Mouse (Mus musculus) embryo, embryonic 10.5 days (tissue): ENCODE results near the gene AI661453.
A peak's percentile ranks its signal among the peaks of the same experiment; 100 is the strongest.
"Not testable (repeated sequence)": the region's sequence is repeated elsewhere in the genome, so short reads cannot be mapped to it uniquely, and the experiment has no call there.

ENCODE experiments used
- DNase-seq: peaks from one replicate; pipeline ENCODE4 v3.0.0-alpha.2; 2015; ENCODE audit warnings: low spot score

AI661453 gene

DNA sequence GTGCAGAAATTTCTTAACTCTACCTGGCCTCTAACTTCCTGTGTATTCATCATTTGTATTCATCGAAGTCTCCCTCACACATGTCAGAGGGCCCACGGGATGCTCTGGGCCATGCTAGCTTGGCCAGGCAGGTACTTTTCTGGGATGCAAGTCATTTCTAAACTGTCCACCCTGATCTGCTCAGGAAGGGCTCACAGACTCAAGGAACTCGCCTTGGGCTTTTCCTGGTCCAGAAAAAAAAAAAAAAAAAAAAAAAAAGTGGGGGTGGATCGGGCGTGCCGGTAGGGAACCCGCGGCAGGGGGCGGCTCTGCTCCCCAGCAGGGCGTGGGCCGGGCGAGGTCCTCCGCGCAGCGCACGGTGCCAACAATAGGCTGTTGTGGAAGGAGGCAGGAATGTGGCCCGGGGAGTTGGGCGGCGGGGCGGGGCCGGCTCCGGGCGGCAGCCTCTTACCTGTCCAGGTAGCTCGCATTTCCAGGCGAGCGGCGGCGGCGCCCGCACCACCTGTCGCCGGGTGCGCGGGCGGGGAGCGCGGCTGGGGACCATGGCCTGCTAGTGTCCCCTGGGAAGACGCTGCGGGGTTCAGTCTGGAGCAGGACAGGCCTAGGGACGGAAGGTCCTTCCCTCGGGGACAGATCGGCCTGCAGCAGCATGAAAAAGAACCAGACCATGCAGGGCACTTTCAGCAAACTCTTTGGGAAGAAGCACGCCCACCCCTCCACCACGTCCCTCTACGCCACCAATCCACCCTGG lies at the start of gene AI661453:
AI661453 (plus strand) TSS at position 460 of the 751 bp plus-strand sequence.
- no peak for DNase-seq

DNA sequence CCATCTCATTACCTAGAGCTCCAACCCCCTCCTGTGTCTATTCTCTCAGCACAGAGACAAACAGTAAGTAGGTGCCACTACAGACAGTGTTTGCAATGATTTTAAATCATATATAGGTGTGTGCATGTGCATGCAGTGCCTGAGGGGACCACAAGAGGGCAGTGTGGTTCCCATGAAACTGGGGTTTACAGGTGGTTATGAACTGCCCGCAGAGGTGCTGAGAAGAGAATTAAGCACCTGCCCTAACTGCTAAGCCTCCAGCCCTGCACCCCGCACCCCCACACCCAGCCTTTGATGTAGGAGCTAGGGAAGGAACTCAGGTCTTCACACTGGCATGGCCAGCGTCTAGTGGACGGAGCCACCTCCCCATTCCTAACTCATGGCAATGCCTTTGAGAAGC lies 49.8 kb upstream of the AI661453 start:
- DNase-seq = peak; percentile 63

DNA sequence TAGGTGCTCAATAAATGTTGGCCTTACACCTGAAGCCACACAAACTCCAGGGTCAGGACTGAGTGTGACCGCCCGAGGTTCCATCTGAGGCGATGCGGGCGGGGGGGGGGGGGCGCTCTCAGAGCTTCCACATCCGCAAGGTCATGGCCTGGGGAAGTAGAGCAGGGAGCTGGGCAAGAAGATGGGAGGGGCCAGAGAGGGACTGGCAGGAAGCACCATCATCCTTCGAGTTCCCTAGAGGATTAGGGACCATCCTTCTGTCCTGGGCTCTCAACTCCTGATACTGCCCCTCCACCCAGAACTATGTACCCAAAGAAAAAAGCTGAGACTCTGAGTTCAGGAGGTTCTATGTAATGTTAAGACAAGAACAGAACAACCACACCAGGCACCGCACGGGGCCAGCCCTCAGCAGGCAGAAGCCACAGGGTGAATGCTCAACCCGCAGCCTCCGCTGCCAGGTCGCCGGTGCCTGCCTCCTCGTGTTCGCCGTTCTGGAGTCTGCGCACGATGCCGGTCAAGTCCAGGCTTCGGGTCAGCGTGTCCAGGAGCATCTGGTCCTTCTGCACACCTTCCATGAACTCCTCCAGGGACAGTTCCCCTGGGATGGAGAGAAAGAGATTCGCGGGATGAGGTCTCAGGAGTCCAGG lies 42.1 kb upstream of the AI661453 start:
- peak; percentile 9 for DNase-seq

DNA sequence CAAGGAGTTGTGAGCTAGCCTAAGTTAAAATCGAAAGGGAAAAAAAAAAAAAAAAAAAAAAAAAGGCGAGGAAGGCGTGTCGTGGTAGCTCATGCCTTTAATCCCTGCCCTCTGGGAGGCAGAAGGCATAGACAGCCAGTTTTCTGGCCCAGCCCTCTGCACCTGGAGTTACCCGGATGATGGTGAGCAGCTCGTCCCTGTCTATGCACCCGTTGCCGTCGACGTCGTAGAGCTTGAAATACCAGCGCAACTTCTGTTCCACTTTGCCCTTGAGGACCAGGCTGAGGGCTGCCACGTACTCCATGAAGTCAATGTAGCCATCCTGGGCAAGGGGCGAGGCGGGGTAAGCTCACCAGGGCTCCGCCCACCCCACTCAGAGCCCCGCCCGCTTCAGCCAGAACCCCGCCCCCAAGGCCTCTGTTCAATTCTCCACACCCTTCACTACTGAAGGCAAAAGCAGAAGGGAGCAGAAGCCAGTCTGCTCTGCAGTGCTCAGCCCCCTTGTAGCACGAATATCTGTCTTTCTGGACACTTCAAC lies 41.0 kb upstream of the AI661453 start:
- peak; percentile 76 for DNase-seq

DNA sequence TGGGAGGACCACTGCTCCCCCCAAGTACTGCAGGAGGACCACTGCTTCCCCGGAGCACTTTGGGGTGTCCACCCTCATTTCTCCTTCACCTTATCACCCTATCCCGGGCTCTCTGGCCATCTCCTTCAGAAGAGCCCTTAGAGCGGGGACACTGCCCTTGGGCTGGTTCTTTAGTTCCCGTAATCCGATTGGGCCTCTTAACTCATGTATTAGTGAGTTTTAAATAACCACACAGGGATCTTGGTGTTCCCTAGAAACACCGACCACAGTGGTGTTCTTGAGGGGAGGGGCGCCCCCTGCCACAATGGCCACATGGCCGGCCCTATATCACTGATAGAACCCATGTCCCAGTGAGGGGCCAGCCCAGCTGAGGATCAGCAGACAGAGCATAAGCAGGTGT lies 37.3 kb upstream of the AI661453 start:
- no peak for DNase-seq

DNA sequence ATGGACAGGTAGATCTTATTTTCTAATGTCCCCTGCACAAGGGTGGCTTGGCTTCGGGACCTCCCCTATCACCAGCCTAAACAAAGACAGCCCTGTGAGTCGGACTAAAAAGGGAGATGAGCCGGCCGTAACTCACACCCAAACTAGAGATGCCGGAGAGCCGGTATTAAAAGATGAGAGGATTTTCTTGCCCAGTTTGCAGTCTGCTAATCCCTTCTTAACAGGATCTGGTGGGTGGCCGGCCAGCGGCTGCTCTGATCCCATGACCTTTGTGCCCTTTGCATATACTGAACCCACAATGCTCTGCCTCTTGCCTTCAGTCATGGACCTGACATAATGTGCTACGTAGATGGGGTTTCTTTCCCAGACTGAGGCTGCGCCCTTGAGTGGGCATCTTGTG lies 36.0 kb upstream of the AI661453 start, which contains the start of gene Guca1a:
Guca1a (minus strand) TSS at position 134 of the 400 bp plus-strand sequence.
- DNase-seq = peak; percentile 13

DNA sequence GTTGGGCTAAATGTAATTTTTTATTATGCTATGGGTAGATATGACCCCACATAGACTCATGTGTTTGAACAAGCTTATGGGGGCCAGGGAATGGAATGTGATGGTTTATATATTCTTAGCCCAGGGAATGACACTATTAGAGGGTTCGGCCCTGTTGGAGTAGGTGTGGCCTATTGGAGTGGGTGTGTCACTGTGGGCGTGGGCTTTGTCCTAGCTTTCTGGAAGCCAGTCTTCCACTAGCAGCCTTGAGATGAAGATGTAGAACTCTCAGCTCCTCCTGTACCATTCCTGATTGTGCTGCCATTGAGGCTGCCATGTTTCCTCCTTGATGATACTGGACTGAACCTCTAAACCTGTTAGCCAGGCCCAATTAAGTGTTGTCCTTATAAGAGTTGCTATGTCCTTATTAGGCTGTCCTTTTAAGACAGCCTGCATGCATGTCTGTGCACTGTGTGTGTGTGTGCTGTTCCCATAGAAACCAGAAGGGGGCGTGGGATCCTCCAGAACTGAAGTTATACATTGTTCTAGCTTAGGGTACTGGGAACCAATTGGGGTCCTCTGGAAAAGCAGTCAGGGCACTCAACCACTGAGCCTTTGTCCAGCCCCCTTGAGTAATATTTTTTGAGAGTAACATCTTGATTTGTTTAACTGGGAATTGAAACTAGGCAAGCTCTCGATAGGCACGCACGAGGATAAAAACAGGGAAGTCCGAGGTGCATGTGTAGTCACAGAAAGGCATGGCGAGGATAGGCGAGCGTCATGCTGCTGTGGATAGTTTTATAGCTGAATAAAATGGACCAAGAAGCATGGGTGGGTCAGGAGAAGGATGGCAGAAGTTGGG lies 28.5 kb upstream of the AI661453 start:
- DNase-seq = no peak

DNA sequence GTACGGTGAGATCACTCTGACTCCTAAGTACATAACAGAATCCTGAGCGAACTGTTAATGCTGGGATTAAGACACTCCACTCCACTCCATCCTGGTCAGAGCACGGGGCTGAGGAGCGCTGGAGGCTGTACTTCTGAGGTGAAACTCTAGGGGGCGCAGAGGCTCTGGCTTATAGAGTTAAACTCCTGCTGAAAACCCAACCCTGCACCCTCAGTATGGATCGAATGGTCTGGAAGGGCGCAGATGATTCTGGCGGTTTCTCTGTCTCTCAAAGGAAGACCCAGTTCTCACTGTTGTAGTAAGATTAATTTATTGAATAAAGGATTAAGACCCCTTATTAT lies 27.9 kb upstream of the AI661453 start:
- peak; percentile 84 for DNase-seq

DNA sequence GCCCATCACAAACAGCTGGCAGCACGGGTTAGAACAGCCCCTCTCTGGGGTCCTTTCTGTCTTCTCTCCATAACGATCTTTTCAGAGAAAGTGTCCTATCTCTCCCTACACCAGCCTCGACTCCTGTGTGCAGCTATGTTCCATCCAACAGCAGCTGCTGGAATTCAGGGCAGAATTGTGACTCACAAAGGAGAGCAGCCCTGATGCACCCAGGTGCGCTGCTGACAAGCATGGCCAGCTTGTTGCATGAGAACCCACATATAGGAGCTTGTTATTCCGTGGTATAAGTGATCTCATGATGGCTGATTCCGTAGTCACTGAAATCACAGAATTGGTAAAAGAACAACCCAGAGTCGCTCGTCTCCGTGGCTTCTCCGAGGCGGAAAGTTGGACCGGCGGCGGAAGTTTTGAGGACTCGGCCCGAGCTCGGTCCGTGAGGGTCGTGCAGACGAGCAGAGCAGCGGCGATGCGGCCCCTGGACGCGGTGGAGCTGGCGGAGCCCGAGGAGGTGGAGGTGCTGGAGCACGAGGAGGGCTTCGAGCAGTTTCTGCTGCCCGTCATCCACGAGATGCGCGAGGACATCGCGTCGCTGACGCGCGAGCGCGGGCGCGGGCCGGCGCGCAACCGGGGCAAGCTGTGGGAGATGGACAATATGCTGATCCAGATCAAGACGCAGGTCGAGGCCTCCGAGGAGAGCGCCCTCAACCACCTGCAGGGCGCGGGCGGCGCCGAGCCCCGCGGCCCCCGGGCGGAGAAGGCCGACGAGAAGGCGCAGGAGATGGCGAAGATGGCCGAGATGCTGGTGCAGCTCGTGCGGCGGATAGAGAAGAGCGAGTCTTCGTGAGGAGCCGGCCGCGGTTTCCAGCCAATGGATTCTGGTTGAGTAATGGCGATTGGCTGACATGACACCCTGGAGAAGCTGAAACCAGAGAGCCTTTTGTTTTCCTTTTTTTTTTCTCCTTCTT lies 26.2 kb upstream of the AI661453 start:
- peak; percentile 45 for DNase-seq

DNA sequence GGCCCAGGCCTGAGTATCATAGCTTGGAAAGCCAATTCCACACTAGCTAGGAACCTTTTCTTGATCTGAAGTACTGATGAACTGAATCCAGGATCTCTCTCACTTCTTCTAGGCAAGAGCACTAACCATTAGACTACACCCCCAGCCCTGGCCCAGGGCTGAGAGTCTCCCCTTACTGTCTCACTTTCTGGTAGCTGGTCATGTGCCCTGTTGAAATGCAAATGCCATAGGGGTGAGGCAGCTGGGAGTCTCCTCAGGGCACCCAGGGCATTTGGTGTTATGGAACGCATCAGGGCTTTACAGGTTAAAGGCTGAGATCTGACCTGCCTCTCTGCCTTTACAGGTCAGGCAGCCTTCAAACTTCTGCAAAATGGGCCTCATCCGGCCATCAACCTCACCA lies 16.2 kb upstream of the AI661453 start:
- no peak for DNase-seq

DNA sequence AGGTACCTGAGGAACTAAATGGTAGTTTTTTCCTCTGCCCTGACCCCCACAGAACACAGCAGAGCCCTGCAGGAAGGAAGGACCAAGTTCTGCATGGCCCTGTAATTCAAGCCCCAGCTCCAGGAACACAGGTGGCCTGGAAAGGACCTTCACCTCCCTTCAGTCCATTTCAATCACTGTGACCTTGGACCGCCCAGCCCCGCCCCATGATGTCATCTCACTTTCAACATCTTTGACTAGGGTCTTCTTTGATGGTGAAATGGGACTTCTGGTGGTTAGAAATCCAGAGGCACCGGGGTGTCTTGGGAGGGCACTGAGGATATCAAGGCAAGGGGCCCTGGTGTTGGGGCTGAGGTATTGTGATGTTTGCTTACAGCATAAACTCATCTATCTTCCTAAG lies 14.8 kb upstream of the AI661453 start:
- no peak for DNase-seq

DNA sequence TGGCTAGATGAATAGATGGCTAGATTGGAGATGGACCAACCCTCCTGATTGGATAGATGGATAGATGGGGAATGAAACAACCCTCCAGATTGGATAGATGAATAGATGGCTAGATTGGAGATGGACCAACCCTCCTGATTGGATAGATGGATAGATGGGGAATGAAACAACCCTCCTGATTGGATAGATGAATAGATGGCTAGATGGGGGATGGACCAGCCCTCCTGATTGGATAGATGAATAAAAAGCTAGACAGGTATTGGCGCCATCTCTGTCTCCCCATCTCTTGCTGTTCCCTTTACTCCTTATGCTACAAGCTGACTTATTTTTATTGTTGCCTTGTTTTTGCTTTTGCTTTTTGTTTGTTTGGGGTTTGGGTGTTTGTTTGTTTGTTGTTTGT lies 13.8 kb upstream of the AI661453 start:
- not testable (repeated sequence) for DNase-seq

DNA sequence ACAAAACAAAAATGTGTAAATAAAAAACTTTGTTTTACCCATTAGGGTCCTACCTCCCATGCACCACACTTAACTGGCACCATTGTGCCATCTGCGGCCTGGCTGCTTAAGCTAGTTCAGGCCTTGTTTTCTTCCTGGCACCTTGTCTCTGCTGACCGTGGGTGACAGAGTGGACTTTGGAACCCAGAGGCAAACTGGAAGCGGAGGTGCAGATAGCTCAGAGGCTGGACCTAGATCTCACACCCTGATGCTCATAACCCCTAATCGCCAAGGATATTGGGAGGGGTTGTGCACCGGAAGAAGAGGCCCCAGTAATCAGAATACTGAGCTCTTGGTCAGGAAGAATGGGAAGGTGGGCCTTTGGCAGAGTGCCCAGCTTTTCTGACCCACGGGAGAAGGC lies 12.2 kb upstream of the AI661453 start:
- no peak for DNase-seq

DNA sequence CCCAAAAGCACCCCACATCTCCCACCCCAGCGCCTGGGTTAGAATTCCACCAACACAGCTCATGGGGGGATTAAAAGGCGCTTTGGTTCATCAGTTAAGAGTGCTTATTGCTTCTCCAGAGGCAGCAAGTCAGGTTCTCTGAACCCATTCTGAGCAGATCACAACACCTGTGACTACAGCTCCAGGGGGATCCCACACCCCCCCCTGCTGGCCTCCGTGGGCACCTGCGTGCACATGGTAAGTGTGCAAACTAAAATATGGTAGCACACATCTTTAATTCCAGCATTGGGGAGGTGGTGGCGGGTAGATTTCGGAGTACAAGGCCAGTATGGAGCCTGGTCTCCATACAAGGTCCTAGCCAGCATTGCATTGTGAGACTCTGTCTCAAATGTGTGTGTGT lies 9.1 kb upstream of the AI661453 start:
- DNase-seq = no peak

DNA sequence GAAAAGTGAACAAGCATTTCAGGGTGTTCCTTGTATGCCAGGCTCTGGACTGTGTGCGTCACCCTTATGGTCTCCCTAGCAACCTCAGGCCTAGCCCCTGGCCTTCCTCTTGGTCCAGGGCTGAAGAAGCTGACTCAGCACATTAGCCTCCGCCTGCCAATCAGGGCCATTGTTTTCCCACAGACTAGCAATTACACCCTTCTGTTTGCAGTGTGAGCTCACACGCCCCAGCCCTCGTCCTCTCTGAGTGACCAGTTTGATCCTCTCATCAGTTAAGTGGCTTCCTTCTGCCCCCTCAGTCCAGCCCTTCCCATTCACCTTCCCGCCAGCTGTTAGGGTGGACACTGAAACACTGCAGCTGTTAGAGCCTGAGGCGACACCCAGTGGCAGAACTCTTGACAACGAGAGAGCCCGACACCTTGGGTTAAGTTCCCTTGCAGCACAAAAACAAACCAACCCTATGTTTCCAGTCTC lies 7.5 kb upstream of the AI661453 start:
- DNase-seq = peak; percentile 85

DNA sequence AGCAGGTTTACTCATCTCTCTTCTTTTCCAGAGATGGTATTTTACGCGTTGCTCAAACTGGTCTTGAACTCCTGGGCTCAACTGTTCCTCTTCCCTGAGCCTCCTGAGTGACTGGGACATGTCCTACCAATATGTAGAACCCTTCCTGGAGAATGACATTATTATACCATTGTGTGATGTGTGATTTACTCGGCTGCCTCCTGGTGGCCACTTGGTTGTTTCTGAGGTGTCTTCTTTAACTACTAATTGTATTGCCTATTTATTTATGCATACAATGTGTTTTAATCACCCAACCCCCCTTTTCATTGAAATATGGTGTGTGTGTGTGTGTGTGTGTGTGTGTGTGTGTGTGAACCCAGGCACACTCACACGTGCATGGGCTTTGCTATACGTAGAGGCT lies 5.6 kb upstream of the AI661453 start:
- DNase-seq = no peak

DNA sequence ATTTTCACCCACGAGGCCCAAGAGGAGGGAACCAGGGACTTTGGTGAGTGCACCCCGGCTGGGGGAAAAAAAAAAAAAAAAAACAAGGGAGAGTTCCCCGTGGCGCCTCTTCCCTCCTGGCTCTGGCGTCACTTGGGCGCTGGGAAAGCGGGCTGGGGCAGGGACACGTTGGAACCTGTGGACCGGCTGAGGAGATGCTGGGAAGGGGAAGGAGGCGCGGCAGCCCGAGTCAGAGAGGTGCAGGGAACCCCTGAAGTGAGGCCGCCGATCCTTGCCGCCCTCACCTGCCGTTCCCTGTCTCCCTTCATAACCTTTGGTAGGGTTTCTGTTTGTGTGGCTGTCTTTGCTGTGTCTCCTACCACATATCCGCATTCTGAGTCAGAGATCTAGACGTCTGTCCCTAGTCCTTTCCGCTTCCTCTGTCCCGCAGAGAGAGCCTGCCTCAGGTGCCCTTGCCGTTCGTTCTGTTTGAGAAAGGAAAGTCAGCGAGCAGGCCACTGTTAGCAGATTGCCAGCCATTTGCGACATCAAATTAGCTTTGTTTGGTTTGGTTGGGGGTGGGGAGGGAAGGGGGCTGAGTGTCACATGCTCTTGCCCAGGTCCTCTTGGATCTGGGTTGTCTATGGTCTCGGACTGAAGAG lies 612 bp downstream of the AI661453 start, which contains the start of gene 1700001C19Rik:
1700001C19Rik (minus strand) TSS at position 470 of the 641 bp plus-strand sequence.
- DNase-seq = no peak

DNA sequence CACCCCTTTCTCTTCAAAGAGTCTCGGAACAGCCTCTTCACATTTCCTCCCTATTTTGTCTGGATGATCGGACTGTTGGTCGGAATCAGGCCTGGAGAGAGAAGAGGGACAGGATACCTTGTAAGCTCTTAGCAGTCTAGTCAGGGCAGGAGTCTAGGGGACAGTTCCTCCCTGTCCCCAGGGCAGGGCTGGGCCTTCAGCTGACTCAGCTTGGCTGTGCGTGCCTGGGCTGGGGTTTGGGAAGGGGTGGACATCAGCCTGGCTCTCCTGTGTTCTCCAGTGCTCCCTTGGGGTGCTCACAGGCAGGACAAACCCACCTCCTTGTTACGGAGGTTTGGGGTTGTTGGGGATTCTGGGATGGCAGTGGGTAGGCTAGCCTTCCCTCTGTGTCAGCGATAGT lies 2.2 kb downstream of the AI661453 start:
- DNase-seq = no peak

DNA sequence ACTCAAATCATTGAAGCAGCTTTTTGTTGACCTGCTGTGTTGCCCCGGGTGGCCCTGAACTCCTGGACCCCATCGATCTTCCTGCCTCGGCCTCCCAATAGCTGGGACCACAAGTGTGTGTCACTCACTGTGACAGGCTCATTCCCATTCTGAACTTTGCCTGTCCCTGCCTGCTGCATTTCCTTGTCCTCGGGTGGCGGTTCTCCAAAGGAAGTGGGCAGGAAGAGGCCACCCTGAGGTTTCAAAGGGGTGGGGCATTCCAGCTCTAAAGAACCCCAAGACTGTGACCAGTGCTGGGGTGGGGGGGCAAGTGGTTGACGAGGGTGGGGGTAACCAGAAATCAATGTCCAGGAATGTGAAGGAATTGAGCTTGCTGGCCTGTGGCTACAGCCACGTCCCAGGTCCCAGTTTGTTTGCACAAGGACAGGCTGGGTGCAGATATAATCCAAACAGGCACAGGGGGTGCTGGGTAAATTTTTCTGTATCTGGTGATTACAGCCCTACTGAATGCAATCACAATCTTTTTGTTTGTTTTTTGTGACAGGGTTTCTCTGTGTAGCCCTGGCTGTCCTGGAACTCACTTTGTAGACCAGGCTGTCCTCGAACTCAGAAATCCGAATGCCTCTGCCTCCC lies 3.1 kb downstream of the AI661453 start:
- DNase-seq = no peak

DNA sequence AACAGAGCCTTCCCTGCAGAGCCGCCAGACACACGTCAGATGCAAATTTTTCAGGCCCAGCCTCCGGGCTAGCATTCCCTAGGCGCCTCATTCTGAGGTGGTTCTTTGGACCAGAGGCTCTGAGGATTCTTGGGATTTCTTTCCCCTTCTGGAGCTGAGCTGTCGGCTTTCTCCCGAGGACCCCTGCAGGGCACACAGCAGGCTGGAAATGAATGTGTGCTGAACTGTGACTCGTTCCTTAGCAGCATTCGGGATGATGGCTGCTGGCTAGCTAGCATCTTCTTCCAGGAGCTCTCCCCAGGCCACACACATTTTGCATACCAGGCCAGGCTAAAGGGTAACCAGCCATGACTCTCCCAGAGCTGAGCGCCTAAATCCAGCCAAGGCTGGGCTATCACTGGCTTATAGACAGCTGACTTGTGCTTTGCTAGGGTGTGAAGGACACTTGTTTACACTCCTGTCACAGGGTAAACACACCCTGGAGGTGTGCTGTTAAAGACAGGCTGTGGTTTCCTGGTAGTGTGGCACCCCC lies 4.0 kb downstream of the AI661453 start:
- no peak for DNase-seq
